Mouse (Mus musculus): ENCODE results near the gene Cers1. TPM values are rescaled to one million over a fixed set of nuclear protein-coding genes. Genes with fewer than 3 reads are reported as not detected.

The Cers1 gene
- polyA plus RNA-seq, 1 experiment from 2014 or later = 0.15 TPM

- Histone ChIP-seq H3K27me3 (peaks cover 10% of the 10 kb centered on the region; the same call in 1 of the 2 replicates), H3K9me3 (replicated peaks) (peaks cover 7% of the 10 kb centered on the region; the same call in 1 of the 2 replicates), H3K36me3 (peaks cover 30% of the 10 kb centered on the region), H3K4me1 (replicated peaks) (peaks cover 50% of the 10 kb centered on the region), H3K9ac (peak within 1 kb of the TSS; percentile 84), H3K4me2 (peak within 1 kb of the TSS; percentile 97), H3K27ac (peak within 1 kb of the TSS; percentile 66), H3K4me3 (replicated peaks) (peak within 1 kb of the TSS; percentile 72)
- 1% methylated on average over 35 of the region's 36 CpGs for WGBS (ENCODE audit: insufficient replicate concordance)
- DNase-seq (peak; percentile 74), ATAC-seq (ENCODE audit: low read depth) (peak; percentile 84)
Measured at GRCm38 (mm10) chr8:70282603-70283135, 32.9 kb upstream of the Cers1 start, which contains the start of gene Homer3. TSS of gene Homer3 (plus strand) at chr8:70282827.

GRCm38 (mm10) chr8:70283136-70284077 is 32.2 kb upstream of the Cers1 start:
- ATAC-seq (ENCODE audit: low read depth) (peak; percentile 49; the same call in 1 of the 2 replicates), DNase-seq (no peak)
- H3K4me2 ChIP-seq = peak overlapping the region; percentile 97
- H3K27ac ChIP-seq = peak overlapping the region; percentile 66
- peaks cover 7% of the 10 kb centered on the region; the same call in 1 of the 2 replicates for H3K9me3 ChIP-seq (replicated peaks)
- peaks cover 10% of the 10 kb centered on the region; the same call in 1 of the 2 replicates for H3K27me3 ChIP-seq
- peaks cover 42% of the 10 kb centered on the region for H3K4me1 ChIP-seq (replicated peaks)
- 2% methylated on average over 51 of the region's 55 CpGs for WGBS (ENCODE audit: insufficient replicate concordance)
- peak overlapping the region; percentile 72 for H3K4me3 ChIP-seq (replicated peaks)
- H3K9ac ChIP-seq = peak overlapping the region; percentile 84
- peaks cover 30% of the 10 kb centered on the region for H3K36me3 ChIP-seq

GRCm38 (mm10) chr8:70284421-70284820 is 31.2 kb upstream of the Cers1 start:
- Histone ChIP-seq H3K36me3 (peaks cover 30% of the 10 kb centered on the region), H3K4me2 (no peak overlapping the region), H3K4me3 (replicated peaks) (no peak overlapping the region), H3K27me3 (peaks cover 10% of the 10 kb centered on the region; the same call in 1 of the 2 replicates), H3K27ac (no peak overlapping the region), H3K9ac (no peak overlapping the region), H3K4me1 (replicated peaks) (peaks cover 32% of the 10 kb centered on the region), H3K9me3 (replicated peaks) (peaks cover 7% of the 10 kb centered on the region; the same call in 1 of the 2 replicates)
- WGBS (ENCODE audit: insufficient replicate concordance) = 61% methylated on average over 5 of the region's 5 CpGs
- ATAC-seq (ENCODE audit: low read depth) (no peak), DNase-seq (no peak)

- WGBS (ENCODE audit: insufficient replicate concordance) = 93% methylated on average over 15 of the region's 15 CpGs
- Histone ChIP-seq H3K4me3 (replicated peaks) (no peak overlapping the region), H3K9me3 (replicated peaks) (peaks cover 7% of the 10 kb centered on the region; the same call in 1 of the 2 replicates), H3K27me3 (peaks cover 10% of the 10 kb centered on the region; the same call in 1 of the 2 replicates), H3K27ac (no peak overlapping the region), H3K36me3 (peaks cover 32% of the 10 kb centered on the region), H3K4me1 (replicated peaks) (peaks cover 30% of the 10 kb centered on the region), H3K4me2 (no peak overlapping the region), H3K9ac (no peak overlapping the region)
- no peak for DNase-seq
- ATAC-seq (ENCODE audit: low read depth) = no peak
Measured at GRCm38 (mm10) chr8:70285304-70285703, 30.3 kb upstream of the Cers1 start.

GRCm38 (mm10) chr8:70286737-70287136 is 28.8 kb upstream of the Cers1 start:
- H3K4me2 ChIP-seq = no peak overlapping the region
- peaks cover 21% of the 10 kb centered on the region for H3K4me1 ChIP-seq (replicated peaks)
- H3K4me3 ChIP-seq (replicated peaks) = no peak overlapping the region
- whole genome bisulfite sequencing (ENCODE audit: insufficient replicate concordance) = 76% methylated on average over 8 of the region's 8 CpGs
- peaks cover 7% of the 10 kb centered on the region; the same call in 1 of the 2 replicates for H3K9me3 ChIP-seq (replicated peaks)
- ATAC-seq (ENCODE audit: low read depth) = no peak
- H3K36me3 ChIP-seq = peaks cover 44% of the 10 kb centered on the region
- H3K27ac ChIP-seq = no peak overlapping the region
- DNase-seq = no peak
- H3K27me3 ChIP-seq = peaks cover 10% of the 10 kb centered on the region; the same call in 1 of the 2 replicates
- H3K9ac ChIP-seq = no peak overlapping the region

- Histone ChIP-seq H3K4me2 (no peak overlapping the region), H3K4me1 (replicated peaks) (no peaks in the 10 kb centered on the region), H3K9ac (no peak overlapping the region), H3K4me3 (replicated peaks) (no peak overlapping the region), H3K9me3 (replicated peaks) (no peaks in the 10 kb centered on the region), H3K27ac (no peak overlapping the region), H3K36me3 (peaks cover 81% of the 10 kb centered on the region), H3K27me3 (no peaks in the 10 kb centered on the region)
- ATAC-seq (ENCODE audit: low read depth) = no peak
- no peak for DNase-seq
- WGBS (ENCODE audit: insufficient replicate concordance) = 67% methylated on average over 5 of the region's 5 CpGs
Measured at GRCm38 (mm10) chr8:70293988-70294405, 21.6 kb upstream of the Cers1 start.

DNA sequence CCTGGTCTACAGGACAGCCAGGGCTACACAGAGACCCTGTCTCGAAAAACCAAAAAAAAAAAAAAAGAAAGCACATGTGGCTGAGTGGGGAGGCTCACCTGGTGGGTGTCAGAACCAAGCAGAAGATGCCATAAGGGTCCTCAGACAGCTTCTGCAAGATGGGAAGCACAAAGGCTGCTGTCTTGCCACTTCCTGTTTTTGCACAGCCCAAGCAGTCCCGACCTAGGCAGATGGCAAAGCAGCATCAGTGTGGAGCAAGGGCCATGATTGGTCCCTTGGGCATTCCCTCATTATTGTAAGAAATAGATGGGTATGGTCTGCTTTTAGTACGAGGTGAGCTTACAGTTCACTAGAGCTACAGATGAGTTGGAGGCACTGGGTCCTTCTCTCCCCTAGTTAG is 14.7 kb upstream of the Cers1 start:
- Histone ChIP-seq H3K4me1 (replicated peaks) (peaks cover 34% of the 10 kb centered on the region), H3K36me3 (peaks cover 60% of the 10 kb centered on the region), H3K27me3 (no peaks in the 10 kb centered on the region), H3K4me3 (replicated peaks) (peak overlapping the region; percentile 90), H3K4me2 (peak overlapping the region; percentile 91), H3K27ac (no peak overlapping the region), H3K9me3 (replicated peaks) (no peaks in the 10 kb centered on the region), H3K9ac (peak overlapping the region; percentile 90)
- 59% methylated on average over 3 of the region's 3 CpGs for WGBS (ENCODE audit: insufficient replicate concordance)
- DNase-seq (no peak), ATAC-seq (ENCODE audit: low read depth) (no peak)

GRCm38 (mm10) chr8:70302358-70302890 is 13.2 kb upstream of the Cers1 start, which contains the start of the genes Ddx49 and Cope:
TSS of gene Ddx49 (minus strand) at chr8:70302489.
TSS of gene Cope (plus strand) at chr8:70302518.
- H3K4me3 ChIP-seq (replicated peaks) = peak within 1 kb of the TSS; percentile 90
- whole genome bisulfite sequencing (ENCODE audit: insufficient replicate concordance) = under 1% methylated on average over 40 of the region's 40 CpGs
- no peaks in the 10 kb centered on the region for H3K27me3 ChIP-seq
- no peaks in the 10 kb centered on the region for H3K9me3 ChIP-seq (replicated peaks)
- H3K36me3 ChIP-seq = peaks cover 59% of the 10 kb centered on the region
- peak within 1 kb of the TSS; percentile 74 for H3K27ac ChIP-seq
- H3K4me2 ChIP-seq = peak within 1 kb of the TSS; percentile 91
- peak; percentile 90 for ATAC-seq (ENCODE audit: low read depth)
- peaks cover 34% of the 10 kb centered on the region for H3K4me1 ChIP-seq (replicated peaks)
- peak; percentile 83 for DNase-seq
- H3K9ac ChIP-seq = peak within 1 kb of the TSS; percentile 90

- WGBS (ENCODE audit: insufficient replicate concordance) = 2% methylated on average over 16 of the region's 16 CpGs
- peak overlapping the region; percentile 90 for H3K4me3 ChIP-seq (replicated peaks)
- ATAC-seq (ENCODE audit: low read depth) = peak; percentile 13; the same call in 1 of the 2 replicates
- peak overlapping the region; percentile 91 for H3K4me2 ChIP-seq
- H3K36me3 ChIP-seq = peaks cover 59% of the 10 kb centered on the region
- no peaks in the 10 kb centered on the region for H3K9me3 ChIP-seq (replicated peaks)
- peaks cover 34% of the 10 kb centered on the region for H3K4me1 ChIP-seq (replicated peaks)
- no peak for DNase-seq
- peak overlapping the region; percentile 90 for H3K9ac ChIP-seq
- peak overlapping the region; percentile 74 for H3K27ac ChIP-seq
- H3K27me3 ChIP-seq = no peaks in the 10 kb centered on the region
Measured at GRCm38 (mm10) chr8:70302901-70303300, 12.7 kb upstream of the Cers1 start.

GRCm38 (mm10) chr8:70309311-70309710 is 6.3 kb upstream of the Cers1 start:
- Histone ChIP-seq H3K4me2 (no peak overlapping the region), H3K9ac (no peak overlapping the region), H3K27ac (no peak overlapping the region), H3K4me3 (replicated peaks) (no peak overlapping the region), H3K9me3 (replicated peaks) (no peaks in the 10 kb centered on the region), H3K36me3 (peaks cover 91% of the 10 kb centered on the region), H3K27me3 (no peaks in the 10 kb centered on the region), H3K4me1 (replicated peaks) (peaks cover 2% of the 10 kb centered on the region)
- 39% methylated on average over 2 of the region's 2 CpGs for WGBS (ENCODE audit: insufficient replicate concordance)
- DNase-seq = no peak
- ATAC-seq (ENCODE audit: low read depth) = no peak

- H3K4me3 ChIP-seq (replicated peaks) = no peak overlapping the region
- peaks cover 37% of the 10 kb centered on the region for H3K27me3 ChIP-seq
- peaks cover 22% of the 10 kb centered on the region for H3K4me1 ChIP-seq (replicated peaks)
- H3K9me3 ChIP-seq (replicated peaks) = no peaks in the 10 kb centered on the region
- no peak overlapping the region for H3K4me2 ChIP-seq
- ATAC-seq (ENCODE audit: low read depth) (no peak), DNase-seq (no peak)
- no peak overlapping the region for H3K27ac ChIP-seq
- H3K36me3 ChIP-seq = peaks cover 51% of the 10 kb centered on the region
- 73% methylated on average over 2 of the region's 2 CpGs for WGBS (ENCODE audit: insufficient replicate concordance)
- no peak overlapping the region for H3K9ac ChIP-seq
Measured at GRCm38 (mm10) chr8:70313399-70313798, 2.2 kb upstream of the Cers1 start.
